Mouse (Mus musculus) olfactory bulb, adult 2 months (tissue): ENCODE data around the gene Pabpc4.
"Not testable (repeated sequence)": the region's sequence is repeated elsewhere in the genome, so short reads cannot be mapped to it uniquely, and the experiment has no call there.

ENCODE experiments used
- CTCF ChIP-seq: fragments of 200-500 bp; IDR thresholded peaks from 2 replicates; pipeline ENCODE4 v1.5.1; 2012; ENCODE audit warnings: low read depth, mild to moderate bottlenecking, low read length, moderate library complexity; ENCODE audit not compliant: insufficient read depth
- POLR2A ChIP-seq: fragments of 200-500 bp; IDR thresholded peaks from 2 replicates; pipeline ENCODE4 v1.6.1; 2012; ENCODE audit warnings: mild to moderate bottlenecking, low read depth, low read length, moderate library complexity; ENCODE audit not compliant: insufficient read depth

DNA sequence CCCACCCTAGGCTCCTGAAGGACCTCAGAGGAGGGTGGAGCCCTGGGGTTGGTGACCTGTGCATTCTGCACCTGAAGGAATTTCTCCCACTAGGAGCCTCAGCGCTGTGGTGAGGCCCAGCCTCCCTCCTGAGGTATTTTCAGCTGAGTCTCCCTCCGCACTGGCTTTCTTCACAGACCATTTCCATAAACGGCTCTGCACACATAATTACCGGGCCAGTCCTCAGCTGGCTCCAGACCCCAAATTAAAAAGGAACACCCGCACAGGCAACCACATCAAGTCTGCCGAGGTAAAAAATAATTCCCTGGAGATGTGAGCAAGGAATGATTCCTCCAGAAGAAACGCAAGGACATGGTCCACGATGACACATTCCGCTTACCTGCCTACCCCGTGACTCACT, 73.1 kb downstream of the Pabpc4 start:
- not testable (repeated sequence) for TF ChIP-seq CTCF, POLR2A
